Mouse (Mus musculus) T-helper 2 cell (primary cell): ENCODE measurements at regions not wholly inside any gene's neighbourhood (a gene's known extent, or its start where the extent isn't known, plus 50 kb on each side); places are given as distances from the start of the nearest gene placed in this dataset.

Source experiments
- in situ Hi-C: fragments of 300-600 bp; cut with MboI, MseI; formaldehyde crosslinking; loops from one replicate; pipeline ENCODE4 v1.15.1; 2025; ENCODE audit warnings: high pct_unique_total_duplicates

GRCm38 (mm10) chrX:12466897-12467296 lies 120.7 kb upstream of the Atp6ap2 start:
- in situ Hi-C loops = no loop called here

DNA sequence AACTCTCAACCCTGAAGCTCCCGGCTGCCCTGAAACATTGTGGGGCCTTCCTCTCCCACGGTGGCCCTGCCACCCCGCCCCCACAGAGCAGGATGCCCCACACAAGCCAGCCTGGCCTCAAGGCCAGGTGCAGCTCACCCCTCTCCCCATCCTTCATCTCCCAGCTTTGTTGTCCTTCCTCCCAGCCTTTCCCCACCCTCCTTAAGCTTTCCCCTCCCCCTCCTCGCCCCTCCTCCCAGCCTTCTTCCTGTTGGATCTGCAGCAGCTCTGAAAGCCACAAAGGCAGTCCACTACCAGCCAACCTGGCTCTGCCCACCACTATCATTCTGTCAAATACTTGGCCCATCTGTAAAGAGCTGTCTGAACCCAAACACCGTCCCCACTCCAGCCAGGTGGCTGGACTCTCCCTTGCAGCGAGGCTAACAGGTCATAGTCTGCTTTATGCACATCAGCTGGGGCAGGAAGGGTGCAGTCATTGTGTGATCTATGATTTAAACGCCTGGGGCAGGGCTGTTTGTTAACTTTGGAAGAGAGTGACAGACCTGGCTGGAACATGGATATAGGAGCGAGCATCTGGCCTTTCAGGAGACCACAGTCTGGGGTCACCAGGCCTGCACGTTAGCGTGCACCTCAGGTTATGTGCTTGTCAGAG lies 119.9 kb upstream of the Atp6ap2 start:
- in situ Hi-C loops = no loop called here

- in situ Hi-C loops = no loop called here
These were observed 115.3 kb upstream of the Atp6ap2 start for GRCm38 (mm10) chrX:12472296-12472695.

- in situ Hi-C loops = no loop called here
These were observed 108.4 kb upstream of the Atp6ap2 start for GRCm38 (mm10) chrX:12479207-12479606.

GRCm38 (mm10) chrX:12490957-12491356 lies 96.6 kb upstream of the Atp6ap2 start:
- in situ Hi-C loops = no loop called here

DNA sequence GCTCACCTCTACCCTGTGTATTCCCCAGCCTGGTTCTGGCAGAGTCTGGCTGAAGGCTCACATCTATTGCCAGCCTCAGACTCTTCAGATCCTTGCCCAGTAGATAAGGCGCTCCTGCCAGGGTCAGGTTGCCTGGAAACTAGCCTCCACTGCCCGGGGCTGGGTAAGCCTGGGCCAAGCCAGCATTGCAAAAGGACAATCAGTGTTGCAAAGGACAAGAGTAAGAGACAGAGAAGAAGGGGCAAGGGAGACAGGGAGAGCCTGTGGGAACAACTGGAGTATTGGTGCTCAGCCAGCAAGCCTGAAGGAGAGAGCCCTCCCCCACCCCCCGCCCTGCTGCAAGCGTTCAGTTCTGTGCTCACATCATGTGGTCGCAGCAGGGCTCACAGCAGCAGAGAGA lies 94.4 kb upstream of the Atp6ap2 start:
- in situ Hi-C loops = no loop called here

- in situ Hi-C loops = no loop called here
These were observed 93.7 kb upstream of the Atp6ap2 start for GRCm38 (mm10) chrX:12493916-12494315.

DNA sequence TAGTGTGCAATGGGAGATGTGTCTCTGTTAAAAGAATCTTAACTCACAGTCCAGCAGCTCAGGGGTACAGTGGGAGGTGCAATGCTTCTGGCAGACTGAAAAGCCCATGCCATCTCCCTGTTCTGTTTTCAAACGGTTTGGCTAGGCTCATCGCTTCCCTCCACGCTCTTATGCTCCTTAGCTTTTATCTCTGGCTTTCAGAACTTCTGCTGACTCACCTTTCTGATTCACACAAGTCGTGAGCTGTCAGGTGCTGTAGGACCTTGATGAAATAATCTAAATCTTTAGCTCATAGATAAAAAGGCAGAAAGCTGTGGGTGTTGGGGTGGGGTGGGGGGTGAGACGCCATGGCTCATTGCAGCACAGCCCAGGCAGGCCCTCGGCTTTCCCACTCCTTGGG lies 93.1 kb upstream of the Atp6ap2 start:
- in situ Hi-C loops = no loop called here

- in situ Hi-C loops = no loop called here
These were observed 87.0 kb upstream of the Atp6ap2 start for GRCm38 (mm10) chrX:12500601-12501000.

DNA sequence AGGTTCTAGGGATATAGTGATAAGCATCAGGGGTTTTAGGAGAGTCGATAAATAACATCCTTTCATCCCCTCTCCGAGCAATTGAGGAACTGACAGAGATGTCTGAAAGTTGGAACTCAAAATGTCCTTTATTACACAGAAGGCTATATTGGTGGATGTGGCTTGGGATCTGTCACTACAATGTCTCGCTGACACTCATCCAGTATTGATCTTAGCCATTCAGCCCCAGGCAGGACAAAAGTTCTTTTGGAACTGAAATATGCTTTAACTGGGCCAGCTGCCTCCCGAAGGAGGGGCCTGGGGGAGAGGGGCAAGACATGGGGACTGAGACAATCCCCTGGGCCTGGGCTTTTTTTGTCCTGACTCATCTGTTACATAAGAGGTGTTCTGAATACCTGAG lies 85.2 kb upstream of the Atp6ap2 start:
- in situ Hi-C loops = no loop called here

DNA sequence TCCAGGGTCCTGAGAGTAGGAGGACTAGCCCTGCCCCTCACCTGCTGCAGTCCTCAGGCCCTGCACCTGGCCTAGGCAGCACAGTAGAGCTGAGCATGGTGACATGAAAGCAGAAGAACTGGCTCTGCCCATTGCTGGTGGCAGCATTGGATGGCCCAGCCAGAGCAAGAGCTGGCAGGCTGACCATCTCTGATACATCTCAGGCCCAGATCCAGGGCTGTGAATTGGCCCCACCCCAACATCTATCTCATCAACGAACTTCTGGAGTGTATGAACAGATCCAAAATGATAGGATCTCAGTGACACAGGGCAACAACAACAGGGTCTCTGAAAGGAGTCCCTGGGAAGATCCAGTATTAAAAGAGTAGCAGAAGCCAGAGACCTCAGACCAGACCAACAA lies 84.0 kb upstream of the Atp6ap2 start:
- in situ Hi-C loops = no loop called here

- in situ Hi-C loops = no loop called here
These were observed 76.5 kb upstream of the Atp6ap2 start for GRCm38 (mm10) chrX:12511119-12511518.

- in situ Hi-C loops = loop anchor here (10.0 kb wide), 1 partner anchor 1630 kb away; no protein-coding TSS in a partner anchor
These were observed 62.6 kb upstream of the Atp6ap2 start for GRCm38 (mm10) chrX:12525044-12525443.

- in situ Hi-C loops = no loop called here
These were observed 56.9 kb upstream of the Atp6ap2 start for GRCm38 (mm10) chrX:12530406-12531311.
